Mouse (Mus musculus): ENCODE measurements at regions not wholly inside any gene's neighbourhood (a gene's known extent, or its start where the extent isn't known, plus 50 kb on each side); places are given as distances from the start of the nearest gene placed in this dataset.

DNA sequence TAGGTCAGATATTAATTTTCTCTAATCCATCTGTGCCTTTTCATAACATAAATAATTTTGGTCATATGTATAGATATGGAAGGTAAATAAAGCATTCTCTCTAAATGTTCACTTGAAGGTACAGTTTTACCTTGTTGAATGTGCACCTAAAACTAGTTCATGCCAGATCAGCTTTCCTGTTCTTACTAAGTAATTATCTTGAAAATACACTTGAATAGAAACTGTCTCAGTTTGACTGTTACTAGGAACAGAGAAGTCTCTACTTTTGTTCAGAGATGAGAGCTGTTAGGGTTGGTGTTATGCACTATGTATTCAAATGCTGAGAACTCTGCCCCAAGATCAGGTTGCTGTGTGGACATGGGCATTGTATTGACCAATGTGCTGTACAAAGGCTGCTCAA, 76.2 kb upstream of the Mdfic start:
- TF ChIP-seq POLR2A (IDR thresholded peaks at IDR 0.05; ENCODE audit: insufficient read length, low read depth) (no peak), E2F4 (IDR thresholded peaks at IDR 0.05; ENCODE audit: insufficient read depth) (no peak), SRF (IDR thresholded peaks at IDR 0.05; ENCODE audit: control insufficient read depth, insufficient read length, low read depth) (no peak)
